Mouse (Mus musculus) heart, adult 2 months (tissue): ENCODE measurements at regions not wholly inside any gene's neighbourhood (a gene's known extent, or its start where the extent isn't known, plus 50 kb on each side); places are given as distances from the start of the nearest gene placed in this dataset.

Experiments used
- CTCF ChIP-seq: fragments of 200-600 bp; IDR thresholded peaks from 2 replicates; pipeline ENCODE4 v1.8.1; 2022; ENCODE audit warnings: antibody characterized with exemption, mild to moderate bottlenecking, moderate library complexity
- POLR2A ChIP-seq: fragments of 200-500 bp; IDR thresholded peaks from 2 replicates; pipeline ENCODE4 v1.6.1; 2011; ENCODE audit warnings: mild to moderate bottlenecking, low read depth, low read length, control low read depth; ENCODE audit not compliant: insufficient read depth

DNA sequence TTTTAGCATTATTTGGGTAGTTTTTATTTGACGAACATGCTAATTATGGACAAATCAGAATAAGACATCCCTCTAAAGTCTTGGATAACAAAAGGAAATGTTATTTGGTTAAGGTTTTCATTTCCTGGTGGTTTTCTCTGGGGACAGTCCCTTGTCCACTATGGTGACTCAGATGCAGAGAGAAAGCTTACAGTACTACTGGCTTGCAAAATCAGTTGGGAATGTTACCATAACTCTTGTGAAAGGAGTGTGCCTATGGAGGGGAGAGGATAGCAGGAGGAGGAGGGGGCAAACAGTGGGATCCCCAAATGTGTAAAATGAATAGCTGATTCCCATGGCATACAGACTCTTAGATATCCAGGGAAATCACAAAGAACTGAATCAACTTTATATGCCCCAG, 122.7 kb upstream of the Kbtbd8 start:
- no peak for TF ChIP-seq CTCF
- TF ChIP-seq POLR2A = no peak
